In genomic region chr9:78790155-78790554, GRCm38 (mm10) we compare ENCODE assay signal across 15 mouse cellular contexts.
"Had no signal": no experiment of that assay in that cellular context is flagged by ENCODE, and none has a peak within 500 bp of the region (broad histone marks: within the 10 kb centered on the region; RNA-seq: fewer than 3 reads in every experiment).

No protein-coding gene starts in this region.

- H3K4me2 ChIP-seq: neural tube, embryonic 13.5 days; neural tube, embryonic 15.5 days; stomach, embryonic 15.5 days had no signal

- H3K36me3 ChIP-seq: neural tube, embryonic 13.5 days; neural tube, embryonic 15.5 days; stomach, embryonic 15.5 days had no signal

- H3K9me3 ChIP-seq: neural tube, embryonic 13.5 days; neural tube, embryonic 15.5 days; stomach, embryonic 15.5 days had no signal

- H3K9ac ChIP-seq: neural tube, embryonic 13.5 days; neural tube, embryonic 15.5 days; stomach, embryonic 15.5 days had no signal

- H3K4me1 ChIP-seq: neural tube, embryonic 13.5 days; neural tube, embryonic 15.5 days; stomach, embryonic 15.5 days had no signal

- H3K4me3 ChIP-seq: neural tube, embryonic 13.5 days; neural tube, embryonic 15.5 days; stomach, embryonic 15.5 days had no signal

- DNase-seq: retina, postnatal 1 day; right cerebral cortex, adult 18-20 months; right cerebral cortex, postnatal 14 days; right cerebral cortex, postnatal 25 days; spleen, adult 18-20 months; thymus, adult 18-20 months; thymus, adult 2 months; thymus, postnatal 14 days; thymus, postnatal 25 days; thymus, postnatal 36 days; thymus, postnatal 4 days had no signal

- H3K27ac ChIP-seq: neural tube, embryonic 13.5 days; neural tube, embryonic 15.5 days; stomach, embryonic 15.5 days; stomach, postnatal 0 days had no signal

- H3K27me3 ChIP-seq: neural tube, embryonic 15.5 days; stomach, embryonic 15.5 days had no signal
